Mouse (Mus musculus) common myeloid progenitor, adult 5-6 weeks (primary cell): ENCODE data around the gene Prmt9. TPM values are rescaled to one million over a fixed set of nuclear protein-coding genes. Genes with fewer than 3 reads are reported as not detected.

Experiments
- ATAC-seq: replicated peaks from 2 replicates; pipeline ENCODE4 v1.8.0; 2016; ENCODE audit warnings: low read depth, mild to moderate bottlenecking, moderate TSS enrichment, inconsistent platforms; ENCODE audit not compliant: poor library complexity, severe bottlenecking
- total RNA-seq: library from RNA; stranded (forward); fragments of 200-1000, 187-1606 nt; gene quantifications from 2 replicates; pipeline ENCODE4 v1.2.3, GENCODE M21; 2017

The Prmt9 gene
- total RNA-seq, result 21.9 and 23.2 TPM in 2 replicates

- ATAC-seq, result peak; percentile 85
Measured at GRCm38 (mm10) chr8:77549121-77549706, at the start of gene Prmt9. Gene Prmt9, plus strand, starts transcription at chr8:77549397.

- no peak for ATAC-seq
Measured at GRCm38 (mm10) chr8:77500264-77500663, 48.9 kb upstream of the Prmt9 start.

GRCm38 (mm10) chr8:77501131-77501530 is 48.1 kb upstream of the Prmt9 start:
- no peak for ATAC-seq

- no peak for ATAC-seq
Measured at GRCm38 (mm10) chr8:77502547-77502946, 46.6 kb upstream of the Prmt9 start.

GRCm38 (mm10) chr8:77506539-77506938 is 42.7 kb upstream of the Prmt9 start:
- no peak for ATAC-seq

GRCm38 (mm10) chr8:77507510-77508035 is 41.6 kb upstream of the Prmt9 start:
- ATAC-seq, result no peak

GRCm38 (mm10) chr8:77509044-77509443 is 40.2 kb upstream of the Prmt9 start:
- peak; percentile 90 for ATAC-seq

- no peak for ATAC-seq
Measured at GRCm38 (mm10) chr8:77510426-77510825, 38.8 kb upstream of the Prmt9 start.

- ATAC-seq, result no peak
Measured at GRCm38 (mm10) chr8:77511750-77512493, 37.3 kb upstream of the Prmt9 start.

- ATAC-seq, result no peak
Measured at GRCm38 (mm10) chr8:77515201-77515600, 34.0 kb upstream of the Prmt9 start.

GRCm38 (mm10) chr8:77515786-77516185 is 33.4 kb upstream of the Prmt9 start:
- ATAC-seq, result no peak

- no peak for ATAC-seq
Measured at GRCm38 (mm10) chr8:77516845-77517244, 32.4 kb upstream of the Prmt9 start.

- peak; percentile 94 for ATAC-seq
Measured at GRCm38 (mm10) chr8:77517301-77518200, 31.6 kb upstream of the Prmt9 start, which contains the start of gene Arhgap10. Gene Arhgap10, minus strand, starts transcription at chr8:77517953.

GRCm38 (mm10) chr8:77518201-77519115 is 30.7 kb upstream of the Prmt9 start:
- peak; percentile 68 for ATAC-seq

GRCm38 (mm10) chr8:77520601-77521000 is 28.6 kb upstream of the Prmt9 start:
- ATAC-seq, result no peak

GRCm38 (mm10) chr8:77521028-77521785 is 28.0 kb upstream of the Prmt9 start:
- ATAC-seq, result no peak

- no peak for ATAC-seq
Measured at GRCm38 (mm10) chr8:77522984-77523383, 26.2 kb upstream of the Prmt9 start.

- ATAC-seq, result no peak
Measured at GRCm38 (mm10) chr8:77524018-77524615, 25.1 kb upstream of the Prmt9 start.
